Mouse (Mus musculus) spleen, adult 2 months (tissue): Measurements from ENCODE around the gene Serhl.

Experiments used
- CTCF ChIP-seq: fragments of 200-500 bp; IDR thresholded peaks from 2 replicates; pipeline ENCODE4 v1.5.1; 2011; ENCODE audit warnings: mild to moderate bottlenecking, inconsistent platforms; ENCODE audit not compliant: insufficient read depth, insufficient read length, insufficient replicate concordance; ENCODE audit errors: extremely low read depth
- POLR2A ChIP-seq: fragments of 200-500 bp; IDR thresholded peaks from 2 replicates; pipeline ENCODE4 v1.6.1; 2011; ENCODE audit warnings: low read depth, low read length, inconsistent platforms

GRCm38 (mm10) chr15:83134671-83135070, 45.4 kb downstream of the Serhl start:
- no peak for TF ChIP-seq CTCF
- no peak for TF ChIP-seq POLR2A
